Mouse (Mus musculus): ENCODE data around the gene Rbp1.

DNA sequence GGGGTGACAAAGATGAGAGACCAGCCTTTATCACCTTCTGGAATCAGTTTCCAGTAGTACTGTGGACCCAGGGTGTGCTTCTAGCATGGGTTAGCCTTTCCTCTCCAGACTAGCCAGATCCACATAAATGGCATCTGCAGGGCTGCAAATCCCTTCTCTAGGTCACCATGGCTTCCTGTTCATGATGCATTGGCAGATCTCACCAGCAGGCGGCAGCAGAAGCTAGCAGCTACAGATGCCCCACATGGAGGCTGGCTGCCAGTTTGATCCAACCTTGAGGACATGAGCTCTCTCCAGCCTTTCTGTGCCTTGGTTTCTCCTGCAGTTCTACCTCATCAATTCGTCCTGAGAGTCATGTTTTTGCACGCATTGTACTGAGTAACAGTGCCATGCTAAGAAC is 13.6 kb upstream of the Rbp1 start:
- TF ChIP-seq CTCF (IDR thresholded peaks at IDR 0.05; ENCODE audit: borderline replicate concordance, insufficient read depth, low read depth, low read length) (peak; percentile 54), POLR2A (IDR thresholded peaks at IDR 0.05; ENCODE audit: borderline replicate concordance, insufficient read depth, low read length) (no peak)
